Mouse (Mus musculus): ENCODE measurements around the gene Apof. TPM values are rescaled to one million over a fixed set of nuclear protein-coding genes. Genes with fewer than 3 reads are reported as not detected.

The Apof gene
- 0.38 and 4.1 TPM in 2 replicates for polyA plus RNA-seq (2012; rRNA removed)

GRCm38 (mm10) chr10:128268371-128268770 lies at the start of gene Apof:
Gene Apof, plus strand, starts transcription at chr10:128268671.
- no peak for TF ChIP-seq CTCF (IDR thresholded peaks at IDR 0.05; ENCODE audit: borderline replicate concordance, control insufficient read depth, extremely low read depth, insufficient read depth, low read length, poor library complexity)
- Histone ChIP-seq H3K4me1 (replicated peaks; ENCODE audit: control insufficient read depth, insufficient read depth, low read length) (peaks cover 4% of the 10 kb centered on the region; the same call in 1 of the 2 replicates), H3K36me3 (ENCODE audit: control insufficient read depth, insufficient read depth, low read length) (no peaks in the 10 kb centered on the region), H3K4me3 (ENCODE audit: control insufficient read depth, insufficient read depth, low read length) (no peak within 1 kb of the TSS), H3K27ac (ENCODE audit: control insufficient read depth, insufficient read depth, low read length) (no peak within 1 kb of the TSS), H3K27me3 (ENCODE audit: control insufficient read depth, insufficient read depth, low read length) (no peaks in the 10 kb centered on the region)
- WGBS, result 97% methylated on average over 6 of the region's 6 CpGs
- DNase-seq, result no peak

GRCm38 (mm10) chr10:128221533-128222286 lies 46.8 kb upstream of the Apof start:
- peaks cover 4% of the 10 kb centered on the region for H3K4me1 ChIP-seq (replicated peaks; ENCODE audit: control insufficient read depth, insufficient read depth, low read length)
- TF ChIP-seq POLR2A (IDR thresholded peaks at IDR 0.05; ENCODE audit: control insufficient read depth, extremely low read depth, insufficient read depth, low read length, poor library complexity) (no peak), CTCF (IDR thresholded peaks at IDR 0.05; ENCODE audit: borderline replicate concordance, control insufficient read depth, extremely low read depth, insufficient read depth, low read length, poor library complexity) (no peak)
- H3K27me3 ChIP-seq (ENCODE audit: control insufficient read depth, insufficient read depth, low read length), result no peaks in the 10 kb centered on the region
- no peak overlapping the region for H3K4me3 ChIP-seq (ENCODE audit: control insufficient read depth, insufficient read depth, low read length)
- no peaks in the 10 kb centered on the region for H3K36me3 ChIP-seq (ENCODE audit: control insufficient read depth, insufficient read depth, low read length)
- no peak overlapping the region for H3K27ac ChIP-seq (ENCODE audit: control insufficient read depth, insufficient read depth, low read length)
- 73% methylated on average over 16 of the region's 16 CpGs for WGBS
- no peak for DNase-seq

- no peak for TF ChIP-seq POLR2A (IDR thresholded peaks at IDR 0.05; ENCODE audit: control insufficient read depth, extremely low read depth, insufficient read depth, low read length, poor library complexity)
- TF ChIP-seq CTCF (IDR thresholded peaks at IDR 0.05; ENCODE audit: borderline replicate concordance, control insufficient read depth, extremely low read depth, insufficient read depth, low read length, poor library complexity), result no peak
- Histone ChIP-seq H3K4me1 (replicated peaks; ENCODE audit: control insufficient read depth, insufficient read depth, low read length) (peaks cover 13% of the 10 kb centered on the region), H3K36me3 (ENCODE audit: control insufficient read depth, insufficient read depth, low read length) (no peaks in the 10 kb centered on the region), H3K27ac (ENCODE audit: control insufficient read depth, insufficient read depth, low read length) (no peak overlapping the region), H3K27me3 (ENCODE audit: control insufficient read depth, insufficient read depth, low read length) (no peaks in the 10 kb centered on the region), H3K4me3 (ENCODE audit: control insufficient read depth, insufficient read depth, low read length) (no peak overlapping the region)
- 91% methylated on average over 5 of the region's 5 CpGs for WGBS
- DNase-seq, result no peak
These were observed 43.4 kb upstream of the Apof start for GRCm38 (mm10) chr10:128225064-128225463.

- Histone ChIP-seq H3K4me1 (replicated peaks; ENCODE audit: control insufficient read depth, insufficient read depth, low read length) (peaks cover 18% of the 10 kb centered on the region), H3K27ac (ENCODE audit: control insufficient read depth, insufficient read depth, low read length) (no peak within 1 kb of the TSS), H3K4me3 (ENCODE audit: control insufficient read depth, insufficient read depth, low read length) (no peak within 1 kb of the TSS), H3K36me3 (ENCODE audit: control insufficient read depth, insufficient read depth, low read length) (no peaks in the 10 kb centered on the region), H3K27me3 (ENCODE audit: control insufficient read depth, insufficient read depth, low read length) (no peaks in the 10 kb centered on the region)
- 84% methylated on average over 4 of the region's 4 CpGs for WGBS
- no peak for TF ChIP-seq CTCF (IDR thresholded peaks at IDR 0.05; ENCODE audit: borderline replicate concordance, control insufficient read depth, extremely low read depth, insufficient read depth, low read length, poor library complexity)
- no peak for TF ChIP-seq POLR2A (IDR thresholded peaks at IDR 0.05; ENCODE audit: control insufficient read depth, extremely low read depth, insufficient read depth, low read length, poor library complexity)
- no peak for DNase-seq
These were observed 42.9 kb upstream of the Apof start, which contains the start of gene Mip for GRCm38 (mm10) chr10:128225538-128225937. Gene Mip, plus strand, starts transcription at chr10:128225838.

GRCm38 (mm10) chr10:128227592-128227991 lies 40.9 kb upstream of the Apof start:
- Histone ChIP-seq H3K27me3 (ENCODE audit: control insufficient read depth, insufficient read depth, low read length) (no peaks in the 10 kb centered on the region), H3K36me3 (ENCODE audit: control insufficient read depth, insufficient read depth, low read length) (no peaks in the 10 kb centered on the region), H3K27ac (ENCODE audit: control insufficient read depth, insufficient read depth, low read length) (no peak overlapping the region), H3K4me3 (ENCODE audit: control insufficient read depth, insufficient read depth, low read length) (no peak overlapping the region), H3K4me1 (replicated peaks; ENCODE audit: control insufficient read depth, insufficient read depth, low read length) (peaks cover 21% of the 10 kb centered on the region)
- DNase-seq, result no peak
- TF ChIP-seq CTCF (IDR thresholded peaks at IDR 0.05; ENCODE audit: borderline replicate concordance, control insufficient read depth, extremely low read depth, insufficient read depth, low read length, poor library complexity) (no peak), POLR2A (IDR thresholded peaks at IDR 0.05; ENCODE audit: control insufficient read depth, extremely low read depth, insufficient read depth, low read length, poor library complexity) (no peak)
- WGBS, result 91% methylated on average over 9 of the region's 9 CpGs

GRCm38 (mm10) chr10:128228009-128228408 lies 40.5 kb upstream of the Apof start:
- TF ChIP-seq POLR2A (IDR thresholded peaks at IDR 0.05; ENCODE audit: control insufficient read depth, extremely low read depth, insufficient read depth, low read length, poor library complexity) (no peak), CTCF (IDR thresholded peaks at IDR 0.05; ENCODE audit: borderline replicate concordance, control insufficient read depth, extremely low read depth, insufficient read depth, low read length, poor library complexity) (no peak)
- no peak overlapping the region for H3K4me3 ChIP-seq (ENCODE audit: control insufficient read depth, insufficient read depth, low read length)
- 97% methylated on average over 8 of the region's 8 CpGs for WGBS
- H3K4me1 ChIP-seq (replicated peaks; ENCODE audit: control insufficient read depth, insufficient read depth, low read length), result peaks cover 23% of the 10 kb centered on the region
- no peaks in the 10 kb centered on the region for H3K27me3 ChIP-seq (ENCODE audit: control insufficient read depth, insufficient read depth, low read length)
- no peaks in the 10 kb centered on the region for H3K36me3 ChIP-seq (ENCODE audit: control insufficient read depth, insufficient read depth, low read length)
- no peak for DNase-seq
- no peak overlapping the region for H3K27ac ChIP-seq (ENCODE audit: control insufficient read depth, insufficient read depth, low read length)

Measured in thymus, adult 2 months (tissue).